Mouse (Mus musculus) adrenal gland, adult 18-20 months (tissue): Measurements from ENCODE around the gene E130308A19Rik. TPM values are rescaled to one million over a fixed set of nuclear protein-coding genes. Genes with fewer than 3 reads are reported as not detected.

Experiments
- DNase-seq, 2 experiments: peaks; one replicate each; pipeline ENCODE4 v3.0.0; 2021 to 2022; ENCODE audit warnings: low spot score in 2 of 2
- total RNA-seq, 2 experiments: library from RNA; stranded (reverse); gene quantifications; 1 replicate in 1 of 2; 2 replicates in 1 of 2; pipeline ENCODE4 v1.2.3; 2021

E130308A19Rik gene
- total RNA-seq, 2 experiments from 2014 or later = 11.2 to 13.2 TPM

DNA sequence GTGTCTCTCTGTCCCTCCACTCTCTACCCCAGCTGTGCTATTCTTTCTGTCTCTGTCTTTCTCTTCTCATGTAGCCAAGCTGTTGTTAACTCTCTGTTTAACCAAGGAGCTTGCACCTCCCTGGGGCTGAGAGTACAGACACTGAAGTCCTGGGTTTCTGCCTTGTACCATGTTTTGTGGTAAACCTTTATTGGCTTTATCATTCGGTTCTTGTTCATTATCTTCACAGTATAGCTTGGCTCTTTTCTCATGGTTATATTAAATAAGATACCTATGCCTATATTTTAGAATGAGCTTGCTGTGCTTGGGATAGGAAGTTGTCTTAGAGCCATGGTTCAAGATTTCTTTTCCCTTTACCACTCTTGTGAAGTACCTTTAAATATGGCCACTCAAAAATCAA lies 8.5 kb downstream of the E130308A19Rik start:
- no peak for DNase-seq

DNA sequence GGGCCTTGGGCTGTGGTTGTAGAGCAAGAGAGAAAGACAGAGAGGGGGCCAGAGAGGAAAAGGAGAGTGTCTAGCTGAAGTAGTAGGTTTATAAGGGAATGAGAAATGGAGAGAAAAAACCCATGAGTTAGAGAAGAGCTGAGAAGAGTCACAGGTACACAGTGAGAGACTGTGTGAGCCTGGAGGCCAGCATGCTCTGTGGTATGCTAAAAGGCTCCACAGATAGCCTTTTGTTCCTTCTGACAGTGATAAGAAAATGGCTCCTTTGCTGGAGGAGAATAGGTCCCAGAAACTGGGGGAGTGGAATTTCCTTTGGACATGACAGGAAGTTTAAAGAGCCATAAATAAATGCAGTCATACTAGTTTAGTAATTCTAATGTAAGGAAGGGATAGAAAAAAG lies 13.2 kb downstream of the E130308A19Rik start:
- no peak for DNase-seq

DNA sequence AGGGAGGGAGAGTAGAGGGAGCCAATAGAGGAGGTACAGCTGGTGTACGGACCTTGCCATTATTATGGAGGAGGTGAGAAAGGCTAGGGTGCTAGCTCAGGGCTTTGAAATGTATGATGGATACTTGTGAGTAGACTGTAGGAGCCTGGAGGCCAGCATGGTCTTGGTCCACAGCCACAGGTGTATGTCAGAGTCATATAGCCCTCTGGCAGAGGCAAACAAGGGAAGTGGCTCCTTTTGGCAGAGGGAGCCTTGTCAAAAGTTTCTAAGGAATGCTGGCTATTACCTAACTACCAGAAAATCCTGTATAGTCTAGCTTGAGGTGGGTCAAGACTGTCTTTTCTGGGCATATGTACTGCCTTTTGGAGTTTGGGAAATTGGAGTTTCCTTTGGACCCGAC lies 14.7 kb downstream of the E130308A19Rik start:
- no peak for DNase-seq

DNA sequence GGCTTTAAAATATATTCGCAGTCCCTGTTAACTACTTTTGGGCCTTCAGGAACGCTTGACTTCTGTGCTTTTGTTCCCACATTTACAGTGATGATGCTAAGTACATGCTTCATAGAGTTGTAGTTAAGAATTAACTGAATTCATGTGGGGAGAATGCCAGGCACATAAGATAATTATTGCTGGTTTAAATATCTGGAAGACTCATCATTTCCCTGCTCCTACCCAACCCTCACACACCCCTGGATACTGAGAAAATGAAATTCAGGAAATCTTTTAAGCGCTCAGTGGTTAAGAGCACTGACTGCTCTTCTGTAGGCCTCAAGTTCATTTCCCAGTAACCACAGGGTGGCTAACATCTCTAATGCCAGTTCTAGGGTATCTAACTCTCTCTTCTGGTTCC lies 16.0 kb downstream of the E130308A19Rik start:
- DNase-seq = no peak

DNA sequence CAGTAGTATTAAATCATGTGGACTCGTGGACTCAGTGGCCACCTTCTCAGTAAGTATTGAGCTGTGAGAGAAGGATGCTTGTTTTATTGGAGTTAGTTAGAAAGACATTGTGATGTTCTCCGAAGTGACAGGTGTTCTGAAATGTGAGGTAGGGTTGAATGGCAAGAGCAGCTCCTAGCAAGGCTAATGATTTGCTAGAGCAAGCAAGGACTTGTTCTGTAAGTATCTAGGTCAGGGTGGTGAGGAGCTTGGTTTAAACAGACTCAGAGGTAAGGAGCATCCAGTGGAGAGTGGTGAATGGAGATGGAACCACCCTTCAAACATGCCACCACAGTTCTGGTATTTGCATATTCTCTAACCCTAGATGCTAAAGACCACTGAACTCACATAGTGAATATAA lies 16.6 kb downstream of the E130308A19Rik start:
- no peak for DNase-seq

DNA sequence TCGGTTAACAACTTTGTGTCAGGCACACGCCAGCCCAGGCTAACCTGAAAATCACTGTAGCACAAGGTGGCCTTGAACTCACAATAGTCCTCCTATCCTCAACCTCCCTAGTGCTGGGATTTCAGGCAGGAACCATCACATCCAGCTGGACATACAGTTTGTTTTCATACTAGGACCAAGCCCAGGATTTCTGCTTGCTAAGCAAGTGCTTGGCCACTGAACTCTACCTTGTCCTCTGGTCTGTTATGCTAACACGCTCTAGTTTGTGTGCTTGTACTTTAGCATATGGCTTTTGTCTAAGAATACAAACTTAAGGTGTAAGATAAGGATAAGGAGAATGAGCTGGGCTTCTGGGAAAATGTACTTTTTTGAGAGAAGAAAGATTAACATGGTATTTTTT lies 18.4 kb downstream of the E130308A19Rik start:
- no peak for DNase-seq

DNA sequence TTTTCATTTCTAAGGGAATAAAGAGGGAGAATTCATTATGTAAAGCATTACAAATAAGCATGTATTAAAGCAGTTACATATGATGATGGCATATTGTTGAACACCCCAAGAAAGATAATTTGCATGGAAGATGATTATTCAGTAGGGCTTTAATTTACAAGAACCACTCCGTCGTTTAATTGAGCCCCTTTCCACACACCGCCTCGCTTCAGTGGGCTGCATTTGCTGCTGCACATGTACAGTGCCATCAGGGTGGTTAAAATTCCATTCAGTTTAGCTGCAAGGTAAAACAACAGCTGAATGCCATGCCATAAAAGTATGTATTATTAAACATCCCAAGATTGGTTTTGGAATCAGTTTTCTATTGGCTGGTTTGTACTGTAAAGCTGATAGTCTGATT lies 19.0 kb downstream of the E130308A19Rik start:
- no peak for DNase-seq

DNA sequence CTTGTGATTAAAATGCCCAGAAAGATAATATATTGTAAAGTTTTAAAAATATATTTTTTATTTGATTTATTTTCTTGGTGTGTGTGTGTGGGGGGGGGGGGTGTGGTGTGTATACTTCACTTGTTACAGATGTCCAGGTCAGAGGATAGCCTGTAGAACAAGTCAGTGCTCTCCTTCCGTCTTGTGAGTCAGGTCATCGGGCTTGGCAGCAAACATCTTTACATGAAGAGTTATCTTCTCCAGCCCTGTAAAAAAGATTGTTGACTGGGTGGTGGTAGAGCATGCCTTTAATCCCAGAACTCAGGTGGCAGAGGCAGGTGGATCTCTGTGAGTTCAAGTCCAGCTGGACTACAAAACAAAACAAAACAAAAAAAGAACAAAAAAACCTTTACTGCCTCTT lies 19.6 kb downstream of the E130308A19Rik start:
- DNase-seq = no peak

DNA sequence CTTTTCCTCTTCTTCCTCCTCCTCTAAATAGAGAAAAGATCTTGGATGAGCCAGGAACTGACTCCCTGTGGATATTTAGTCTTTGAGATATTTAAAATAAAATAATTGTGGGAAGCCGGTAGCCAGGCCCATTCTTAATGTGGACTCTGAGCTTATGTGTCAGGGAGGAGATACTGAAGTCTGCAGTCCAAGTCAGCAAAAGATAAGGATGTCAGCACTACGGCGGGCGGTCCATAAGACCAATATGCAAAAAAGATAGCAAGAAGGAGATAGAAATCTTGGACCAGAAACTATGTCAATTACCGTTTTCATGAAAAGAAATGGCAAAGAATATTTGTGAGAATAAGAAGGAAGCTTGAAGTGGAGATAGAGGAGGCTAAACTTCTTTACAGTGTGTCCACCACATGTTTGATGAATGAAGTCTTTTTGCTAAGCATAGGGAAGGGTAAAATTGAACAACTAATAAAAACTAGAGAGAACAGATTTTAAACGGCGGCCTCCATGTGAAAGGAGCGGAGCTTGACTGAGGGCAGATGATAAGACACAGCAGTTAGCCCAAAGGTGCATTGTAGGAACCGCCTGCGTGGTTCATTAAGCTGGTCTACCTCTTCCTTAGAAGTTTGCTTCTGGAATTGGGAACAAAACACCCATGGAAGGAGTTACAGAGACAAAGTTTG lies 20.1 kb downstream of the E130308A19Rik start:
- no peak for DNase-seq

DNA sequence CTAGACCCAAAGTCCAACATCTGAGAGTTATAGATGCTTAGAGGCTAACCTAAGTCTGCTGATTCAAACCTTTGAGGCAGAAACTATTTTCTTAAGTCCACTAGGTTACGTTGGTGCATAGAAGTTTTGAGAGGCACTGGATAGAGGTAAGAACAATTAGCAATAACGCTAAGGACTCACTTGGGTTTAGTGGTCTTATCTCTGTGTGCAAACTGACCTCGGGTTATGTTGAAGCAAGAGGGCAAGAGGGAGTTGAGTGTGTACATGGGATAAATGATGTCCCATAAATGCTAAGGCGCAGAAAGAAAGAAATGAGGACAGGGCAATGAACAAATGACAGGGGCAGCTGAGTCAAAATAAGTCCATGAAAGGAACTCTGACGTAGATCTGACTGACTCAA lies 23.1 kb downstream of the E130308A19Rik start:
- DNase-seq = no peak

DNA sequence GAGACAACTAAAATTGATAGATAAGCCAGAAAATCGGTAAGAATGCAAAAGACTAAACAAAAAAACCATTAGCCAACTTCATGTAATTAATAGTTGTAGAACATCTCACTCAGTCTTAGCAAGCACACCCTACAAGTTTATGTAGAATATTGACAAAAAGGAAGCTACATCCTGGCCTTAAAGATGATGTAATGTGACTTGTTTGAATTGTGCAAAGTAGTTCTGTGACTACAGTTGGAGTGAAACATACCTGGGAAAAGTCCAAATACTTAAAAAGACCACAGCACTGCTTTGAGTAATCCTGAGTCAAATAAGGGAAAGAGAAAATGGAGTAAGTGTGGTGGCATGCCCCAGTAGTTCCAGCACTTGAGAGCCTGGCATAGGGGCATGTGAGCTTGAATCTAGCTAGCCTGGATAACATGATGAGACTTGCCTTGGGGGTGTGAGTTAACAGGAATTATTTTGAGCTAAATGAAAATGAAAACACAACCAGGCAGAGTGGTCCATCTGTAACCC lies 26.2 kb downstream of the E130308A19Rik start:
- DNase-seq = no peak

DNA sequence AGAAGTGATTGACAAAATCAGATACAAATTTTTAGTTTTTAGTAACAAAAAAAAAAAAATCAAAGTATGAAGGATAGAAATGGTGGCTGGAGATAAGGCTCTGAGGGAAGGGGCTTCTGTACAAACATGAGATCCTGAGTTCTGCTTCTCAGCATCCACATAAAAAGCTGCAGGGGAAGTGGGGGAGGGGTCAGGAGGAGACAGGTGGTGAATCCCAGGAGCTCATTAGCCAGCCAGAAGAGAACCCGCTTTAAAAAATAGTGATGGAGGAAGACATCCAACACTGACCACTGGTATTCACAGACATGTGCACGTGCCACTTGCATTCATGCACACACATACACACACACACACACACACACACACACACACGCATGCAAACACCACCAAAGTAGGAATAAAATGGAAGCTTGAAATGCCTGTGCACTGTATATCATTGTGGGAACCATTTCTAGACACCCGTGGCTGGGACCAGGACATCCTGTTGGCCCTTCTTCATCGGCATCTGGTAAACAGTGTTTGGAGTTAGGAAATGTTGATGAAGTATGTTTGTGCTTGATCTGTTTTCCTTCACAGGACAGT lies 30.1 kb downstream of the E130308A19Rik start:
- DNase-seq = no peak

DNA sequence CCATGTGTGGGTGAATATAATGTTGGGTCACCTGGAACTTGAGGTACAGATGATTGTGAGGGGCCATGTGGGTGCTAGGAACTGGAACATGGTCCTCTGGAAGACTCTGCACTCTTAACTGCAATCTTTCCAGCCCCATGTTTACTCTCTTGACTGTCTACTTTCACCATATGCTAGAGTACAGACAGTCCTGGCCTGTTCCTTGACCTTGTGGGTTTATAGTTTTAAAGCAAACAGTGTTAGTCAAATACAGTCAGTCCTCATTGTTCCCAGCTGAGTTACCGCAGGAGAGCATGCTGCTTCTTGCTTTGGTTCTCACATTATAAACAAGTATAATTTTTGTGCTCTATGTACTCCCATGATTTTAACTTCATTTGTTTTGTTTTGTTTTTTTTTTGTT lies 36.2 kb downstream of the E130308A19Rik start:
- no peak for DNase-seq

DNA sequence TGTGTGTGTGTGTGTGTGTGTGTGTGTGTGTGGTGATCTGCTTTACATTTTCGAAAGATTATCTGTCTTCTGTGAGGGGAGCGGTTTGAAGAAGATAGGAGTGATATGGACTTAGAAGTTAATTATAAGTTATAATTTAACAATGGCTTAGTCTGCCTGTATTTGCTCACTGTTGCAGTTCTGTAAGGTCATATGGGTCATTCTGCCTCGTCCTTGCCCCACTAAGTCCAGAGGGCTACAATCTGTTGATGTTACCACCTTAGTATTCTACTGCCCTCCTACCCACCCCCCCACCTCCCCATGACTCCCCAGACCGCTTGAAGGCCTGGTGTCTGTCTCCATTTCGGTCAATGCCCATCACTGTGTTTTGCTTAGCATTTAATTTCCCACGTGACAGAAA lies 37.4 kb downstream of the E130308A19Rik start:
- no peak for DNase-seq

DNA sequence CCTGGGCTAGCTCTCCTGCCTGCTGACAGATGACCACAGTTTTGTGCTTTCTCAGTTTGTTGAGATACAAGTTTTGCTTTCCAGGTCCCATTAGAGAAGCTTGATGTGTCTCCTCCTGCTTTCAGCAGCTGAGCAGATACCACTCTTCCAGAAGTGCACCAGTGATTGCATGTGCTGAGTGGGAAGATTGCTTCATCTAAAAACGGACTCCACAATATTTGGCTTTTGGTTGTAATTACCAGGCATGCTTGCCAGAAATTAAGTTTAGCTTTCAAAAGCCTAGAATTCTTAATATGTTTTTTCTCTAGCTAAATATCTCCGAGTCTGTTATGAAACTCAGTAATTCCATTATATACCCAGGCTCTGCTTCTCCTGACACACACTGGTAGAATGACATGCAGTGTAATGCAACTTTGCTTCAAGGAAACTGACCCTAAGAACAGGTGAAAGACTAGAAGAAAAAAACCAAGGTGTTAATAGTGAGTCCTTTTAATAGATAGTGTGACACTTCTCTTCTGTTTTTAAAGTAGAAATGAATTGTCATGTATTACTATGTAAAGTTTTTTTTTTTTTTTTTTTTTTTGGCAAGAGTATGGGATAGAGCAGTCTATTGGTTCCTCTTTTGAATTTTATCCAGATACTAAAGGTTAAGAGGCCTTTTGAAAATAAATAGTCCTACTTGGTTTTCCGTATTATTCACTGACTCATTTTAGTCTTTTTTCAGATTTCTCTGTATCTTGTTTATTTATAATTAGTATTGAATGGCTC lies 40.7 kb downstream of the E130308A19Rik start:
- no peak for DNase-seq

DNA sequence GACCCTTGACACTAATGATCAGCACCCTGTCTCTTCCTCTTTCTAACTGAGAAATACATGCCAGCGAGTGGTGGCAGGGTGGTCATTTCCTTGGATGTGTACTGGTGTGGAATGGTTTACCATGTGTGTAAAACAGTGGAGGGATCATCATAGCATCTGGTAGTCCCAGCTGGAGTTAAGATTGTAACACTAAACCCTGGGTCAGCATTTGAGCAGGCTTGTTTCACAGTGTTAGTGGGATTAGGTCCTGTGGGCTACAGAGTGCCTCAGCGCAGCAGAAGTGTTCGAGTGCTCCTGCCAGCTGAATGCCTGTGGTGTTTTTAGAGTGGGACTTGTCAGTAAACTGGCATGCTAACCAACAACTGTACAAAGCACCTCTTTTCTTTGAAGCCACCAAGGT lies 42.0 kb downstream of the E130308A19Rik start:
- no peak for DNase-seq

DNA sequence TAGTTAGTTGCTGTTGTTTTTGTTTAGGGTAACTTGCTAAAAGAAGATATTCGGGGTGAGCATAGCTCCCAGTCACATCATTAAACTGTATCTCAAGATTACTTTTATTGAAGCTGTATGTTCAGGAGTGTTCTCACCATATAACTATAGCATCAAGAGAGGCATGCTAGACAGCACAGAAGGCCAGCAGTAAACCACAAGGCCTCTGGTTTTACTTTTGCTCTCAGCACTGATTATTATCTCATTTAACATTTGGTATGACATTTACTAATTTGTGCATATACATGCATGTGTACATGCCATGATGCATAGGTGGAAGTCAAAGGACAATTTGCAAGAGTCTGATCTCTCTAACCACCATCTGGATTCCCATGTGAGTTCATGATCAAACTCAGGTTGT lies 43.1 kb downstream of the E130308A19Rik start:
- DNase-seq = no peak

DNA sequence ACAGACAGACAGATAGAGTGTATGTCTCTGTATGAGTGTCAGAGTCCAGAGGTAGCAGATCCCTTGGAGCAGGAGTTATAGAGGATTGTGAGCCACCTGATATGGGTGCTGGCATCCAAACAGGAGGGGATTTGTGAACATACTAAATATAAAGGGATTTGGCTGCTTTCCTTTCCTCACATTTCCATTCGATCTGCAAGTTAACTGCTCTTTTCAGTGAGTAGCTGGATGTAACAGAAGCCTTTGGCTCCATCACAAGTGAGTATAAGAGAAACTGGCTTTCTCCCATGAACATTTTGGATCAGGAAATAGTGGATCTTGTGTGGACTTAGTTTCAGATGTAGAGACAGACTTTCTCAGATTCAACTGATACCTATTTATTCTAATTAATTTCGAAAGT lies 44.0 kb downstream of the E130308A19Rik start:
- no peak for DNase-seq

DNA sequence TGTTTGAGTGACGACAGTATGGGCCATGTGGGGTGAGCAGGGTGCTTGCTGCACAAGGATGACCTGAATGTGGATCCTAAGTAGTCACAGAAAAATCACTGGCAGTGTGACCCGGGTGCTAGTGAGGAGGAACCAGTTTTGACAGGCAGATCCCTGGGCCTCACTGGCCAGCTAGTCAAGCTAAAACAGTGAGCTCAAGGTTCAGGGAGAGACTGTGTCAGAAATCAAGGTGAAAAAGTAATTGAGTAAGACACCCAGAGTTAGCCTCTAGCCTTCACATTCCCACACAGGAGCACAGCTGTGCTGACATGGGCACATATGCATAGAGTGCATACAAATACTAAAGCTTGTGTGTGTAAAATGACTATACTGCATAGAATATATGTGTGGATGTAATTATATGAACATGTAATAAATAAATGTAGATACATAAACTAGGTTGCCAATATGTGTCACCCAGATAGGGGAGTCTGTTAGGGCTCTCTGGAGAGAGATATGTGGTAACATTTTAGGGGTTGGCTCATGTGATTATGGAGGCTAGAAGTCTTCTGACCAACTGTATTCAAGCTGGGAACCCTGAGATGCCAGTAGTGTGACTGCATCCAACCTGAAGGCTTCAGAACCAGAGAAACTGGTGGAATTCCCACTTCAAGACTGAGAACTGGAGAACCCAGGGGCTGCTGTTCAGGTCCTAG lies 47.6 kb downstream of the E130308A19Rik start:
- no peak for DNase-seq

DNA sequence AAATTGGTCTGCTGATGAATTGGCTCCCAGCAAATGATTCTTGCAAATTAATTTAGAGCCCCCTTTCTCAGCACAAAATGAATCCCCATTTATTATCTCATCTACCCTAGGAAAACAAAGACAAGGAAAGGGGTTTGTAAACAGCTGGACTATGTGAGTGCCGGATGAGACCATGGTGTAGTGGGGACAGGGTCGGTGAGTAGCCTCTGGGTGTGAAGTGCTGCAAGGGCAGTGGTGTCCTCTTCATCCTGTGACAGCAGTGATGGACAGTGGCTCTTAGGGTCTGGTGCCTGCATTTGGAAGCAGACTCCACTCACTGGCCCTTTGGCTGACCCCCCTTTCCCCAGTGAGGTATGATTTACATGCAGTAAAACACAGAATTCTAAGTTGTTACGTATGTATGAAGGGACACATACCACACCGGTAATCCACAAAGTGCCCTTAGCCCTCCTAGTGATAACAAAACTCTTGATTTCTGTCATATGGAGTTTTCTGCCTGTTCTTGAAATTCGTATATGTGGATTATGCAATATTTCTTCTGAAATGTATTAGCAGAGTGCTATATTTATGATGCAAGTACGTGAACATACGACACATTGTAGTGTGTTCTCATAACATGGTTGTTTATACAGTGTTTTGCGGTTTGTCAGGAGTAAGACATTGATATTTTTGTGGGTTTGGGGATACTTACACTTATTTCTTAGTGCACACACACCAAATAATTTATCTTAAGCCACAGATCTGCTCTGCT lies 49.1 kb downstream of the E130308A19Rik start:
- DNase-seq = no peak

DNA sequence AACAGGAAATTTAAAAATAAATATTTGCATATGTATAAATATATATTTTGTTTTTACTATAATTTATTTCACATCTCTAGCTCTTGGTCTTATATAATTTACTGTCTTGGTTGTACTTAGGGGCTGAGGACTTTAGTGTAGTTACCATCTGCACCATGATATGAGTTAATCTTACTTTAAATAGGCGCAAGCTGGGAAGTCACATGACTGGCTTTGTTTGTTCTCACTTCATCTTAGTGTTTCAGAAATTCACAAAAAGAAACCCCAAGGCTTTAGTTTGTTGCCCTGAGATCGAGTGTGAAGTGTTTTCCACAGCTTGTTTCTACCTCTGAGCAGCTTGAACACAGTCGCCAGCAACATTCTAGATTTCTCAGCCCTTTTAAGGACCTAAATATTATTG lies 49.7 kb downstream of the E130308A19Rik start:
- DNase-seq = no peak
